Mouse (Mus musculus): ENCODE results near the gene Fam193a. TPM values are rescaled to one million over a fixed set of nuclear protein-coding genes. Genes with fewer than 3 reads are reported as not detected.

The Fam193a gene
- polyA plus RNA-seq (2015; fragmentation: Nextera tagmentation; extraction: Ambion mirVana): 14.1 and 15.8 TPM in 2 replicates

DNA sequence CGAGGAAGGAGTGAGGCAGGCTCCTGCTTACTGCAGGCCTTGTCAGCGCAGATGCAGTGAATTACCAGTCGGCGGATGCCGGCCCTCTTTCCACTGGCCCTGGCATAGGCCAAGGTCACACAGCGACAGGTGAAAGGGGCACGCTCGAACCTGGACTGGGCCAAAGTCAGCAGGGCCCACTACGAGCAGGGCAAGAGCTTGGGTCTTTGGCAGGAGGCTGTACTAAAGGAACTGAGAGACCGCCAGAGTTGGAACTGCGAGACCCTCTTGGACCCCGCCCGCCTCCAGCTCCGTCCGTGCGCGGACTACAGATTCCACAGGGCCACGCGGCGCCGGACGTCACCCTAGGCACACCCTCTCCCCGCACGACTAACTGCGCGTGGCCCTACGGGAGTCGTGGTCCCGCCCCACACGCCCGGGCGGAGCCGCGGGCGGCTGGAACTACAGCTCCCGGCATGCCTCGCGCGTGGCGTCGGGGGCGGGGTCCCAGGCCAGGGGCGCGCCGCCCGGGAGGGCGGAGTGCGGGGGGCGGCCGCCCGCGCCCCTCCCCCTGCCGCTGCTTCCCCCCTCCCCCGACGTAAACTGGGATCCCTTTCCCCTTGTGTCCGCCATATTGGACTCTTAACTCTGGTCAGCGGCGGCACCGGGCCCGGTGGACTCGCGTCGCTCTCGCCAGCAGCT is at the start of gene Fam193a:
Fam193a (plus strand) TSS at position 593 of the 681 bp plus-strand sequence.
- WGBS: under 1% methylated on average over 49 of the region's 64 CpGs

DNA sequence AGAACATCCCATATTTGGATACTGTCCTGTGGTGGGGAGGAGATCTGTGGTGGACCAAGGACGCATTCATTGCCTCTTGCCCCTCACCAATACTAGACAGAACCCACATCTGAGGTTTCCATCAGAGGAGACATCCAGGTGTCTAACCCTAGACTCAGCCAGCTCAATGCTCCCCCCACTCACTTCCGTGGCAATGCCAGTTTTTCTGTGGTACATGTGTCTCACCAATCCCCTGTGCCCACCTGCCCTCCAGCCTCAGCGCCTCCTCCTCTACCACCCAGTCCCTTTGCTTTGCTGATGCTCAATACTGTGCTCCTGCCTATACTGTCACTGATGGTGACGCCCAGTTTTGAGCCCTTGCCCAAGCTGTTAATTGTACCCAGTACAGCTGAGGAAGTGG is 48.5 kb upstream of the Fam193a start:
- no peaks in the 10 kb centered on the region for H3K36me3 ChIP-seq (ENCODE audit: control insufficient read depth, insufficient read depth, low read length)
- H3K27me3 ChIP-seq (ENCODE audit: control insufficient read depth, insufficient read depth, low read depth, low read length): no peaks in the 10 kb centered on the region
- peaks cover 6% of the 10 kb centered on the region for H3K4me1 ChIP-seq (ENCODE audit: control insufficient read depth, insufficient read depth, low read length)
- H3K9me3 ChIP-seq (replicated peaks; ENCODE audit: control insufficient read depth, low read length, poor library complexity, severe bottlenecking): no peaks in the 10 kb centered on the region
- H3K9ac ChIP-seq (ENCODE audit: low read depth, low read length): no peak overlapping the region
- WGBS: 88% methylated on average over 4 of the region's 4 CpGs
- no peak for ATAC-seq
- no peak overlapping the region for H3K4me3 ChIP-seq (ENCODE audit: low read depth, low read length)
- no peak overlapping the region for H3K27ac ChIP-seq (ENCODE audit: low read length)
- no peak overlapping the region for H3K4me2 ChIP-seq (ENCODE audit: low read length)

More for the DNA sequence above, at the start of gene Fam193a:
- peak within 1 kb of the TSS; percentile 90 for H3K9ac ChIP-seq (ENCODE audit: low read depth, low read length)
- H3K4me3 ChIP-seq (ENCODE audit: low read depth, low read length): peak within 1 kb of the TSS; percentile 94
- peak within 1 kb of the TSS; percentile 88 for H3K27ac ChIP-seq (ENCODE audit: low read length)
- H3K9me3 ChIP-seq (replicated peaks; ENCODE audit: control insufficient read depth, low read length, poor library complexity, severe bottlenecking): no peaks in the 10 kb centered on the region
- H3K4me2 ChIP-seq (ENCODE audit: low read length): peak within 1 kb of the TSS; percentile 71
- H3K27me3 ChIP-seq (ENCODE audit: control insufficient read depth, insufficient read depth, low read depth, low read length): no peaks in the 10 kb centered on the region
- H3K36me3 ChIP-seq (ENCODE audit: control insufficient read depth, insufficient read depth, low read length): no peaks in the 10 kb centered on the region
- peaks cover 28% of the 10 kb centered on the region for H3K4me1 ChIP-seq (ENCODE audit: control insufficient read depth, insufficient read depth, low read length)
- peak; percentile 99 for ATAC-seq

DNA sequence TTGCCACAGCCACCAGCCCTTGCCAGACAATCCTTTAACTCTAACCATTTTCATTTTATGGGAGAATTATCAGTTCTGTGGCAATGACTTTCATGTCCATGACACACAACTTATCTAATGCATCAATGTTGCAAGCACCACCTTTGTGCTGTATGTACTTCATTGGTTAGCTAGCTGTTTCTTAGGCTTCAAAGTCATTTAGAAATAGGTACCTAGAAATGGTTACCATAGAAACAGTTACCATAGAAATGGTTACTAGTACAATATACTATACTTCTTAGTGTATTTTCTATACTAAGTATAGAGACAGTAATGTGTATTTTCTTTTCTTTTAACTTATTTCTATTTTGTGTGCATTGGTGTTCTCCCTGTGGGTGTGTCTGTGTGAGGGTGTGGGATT is 44.4 kb upstream of the Fam193a start:
- no peak overlapping the region for H3K4me3 ChIP-seq (ENCODE audit: low read depth, low read length)
- peak overlapping the region; percentile 47 for H3K27ac ChIP-seq (ENCODE audit: low read length)
- H3K4me2 ChIP-seq (ENCODE audit: low read length): no peak overlapping the region
- H3K36me3 ChIP-seq (ENCODE audit: control insufficient read depth, insufficient read depth, low read length): no peaks in the 10 kb centered on the region
- H3K9me3 ChIP-seq (replicated peaks; ENCODE audit: control insufficient read depth, low read length, poor library complexity, severe bottlenecking): no peaks in the 10 kb centered on the region
- H3K4me1 ChIP-seq (ENCODE audit: control insufficient read depth, insufficient read depth, low read length): peaks cover 14% of the 10 kb centered on the region
- H3K9ac ChIP-seq (ENCODE audit: low read depth, low read length): no peak overlapping the region
- no peaks in the 10 kb centered on the region for H3K27me3 ChIP-seq (ENCODE audit: control insufficient read depth, insufficient read depth, low read depth, low read length)
- ATAC-seq: no peak; the same call in 1 of the 2 replicates

DNA sequence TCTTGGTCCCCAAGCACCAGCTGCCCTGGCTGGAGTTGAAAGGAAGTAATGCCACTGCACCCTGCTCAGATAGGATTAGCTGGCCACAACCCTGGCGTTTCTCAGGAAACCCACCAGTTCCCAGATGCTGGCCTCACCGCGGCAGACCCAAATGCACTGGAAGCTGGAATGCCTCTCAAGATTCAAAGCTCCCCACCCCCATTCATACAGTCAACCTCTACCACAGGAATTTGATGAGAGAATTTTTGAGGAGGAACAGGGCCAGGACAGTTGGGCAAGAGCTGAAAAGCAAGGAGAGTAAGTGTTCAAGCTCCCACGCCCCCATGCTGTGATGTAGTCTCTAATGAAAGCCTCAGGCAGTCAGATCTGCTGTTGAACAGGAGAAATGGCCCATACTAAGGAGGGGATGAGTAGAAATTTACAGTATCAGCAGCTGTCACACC is 43.5 kb upstream of the Fam193a start:
- H3K36me3 ChIP-seq (ENCODE audit: control insufficient read depth, insufficient read depth, low read length): no peaks in the 10 kb centered on the region
- no peak overlapping the region for H3K4me3 ChIP-seq (ENCODE audit: low read depth, low read length)
- peak overlapping the region; percentile 48; the same call in 1 of the 2 replicates for H3K4me2 ChIP-seq (ENCODE audit: low read length)
- no peaks in the 10 kb centered on the region for H3K9me3 ChIP-seq (replicated peaks; ENCODE audit: control insufficient read depth, low read length, poor library complexity, severe bottlenecking)
- peak overlapping the region; percentile 45; the same call in 1 of the 2 replicates for H3K9ac ChIP-seq (ENCODE audit: low read depth, low read length)
- H3K4me1 ChIP-seq (ENCODE audit: control insufficient read depth, insufficient read depth, low read length): peaks cover 14% of the 10 kb centered on the region
- H3K27ac ChIP-seq (ENCODE audit: low read length): peak overlapping the region; percentile 55
- ATAC-seq: no peak
- no peaks in the 10 kb centered on the region for H3K27me3 ChIP-seq (ENCODE audit: control insufficient read depth, insufficient read depth, low read depth, low read length)
- WGBS: 17% methylated on average over 4 of the region's 4 CpGs

DNA sequence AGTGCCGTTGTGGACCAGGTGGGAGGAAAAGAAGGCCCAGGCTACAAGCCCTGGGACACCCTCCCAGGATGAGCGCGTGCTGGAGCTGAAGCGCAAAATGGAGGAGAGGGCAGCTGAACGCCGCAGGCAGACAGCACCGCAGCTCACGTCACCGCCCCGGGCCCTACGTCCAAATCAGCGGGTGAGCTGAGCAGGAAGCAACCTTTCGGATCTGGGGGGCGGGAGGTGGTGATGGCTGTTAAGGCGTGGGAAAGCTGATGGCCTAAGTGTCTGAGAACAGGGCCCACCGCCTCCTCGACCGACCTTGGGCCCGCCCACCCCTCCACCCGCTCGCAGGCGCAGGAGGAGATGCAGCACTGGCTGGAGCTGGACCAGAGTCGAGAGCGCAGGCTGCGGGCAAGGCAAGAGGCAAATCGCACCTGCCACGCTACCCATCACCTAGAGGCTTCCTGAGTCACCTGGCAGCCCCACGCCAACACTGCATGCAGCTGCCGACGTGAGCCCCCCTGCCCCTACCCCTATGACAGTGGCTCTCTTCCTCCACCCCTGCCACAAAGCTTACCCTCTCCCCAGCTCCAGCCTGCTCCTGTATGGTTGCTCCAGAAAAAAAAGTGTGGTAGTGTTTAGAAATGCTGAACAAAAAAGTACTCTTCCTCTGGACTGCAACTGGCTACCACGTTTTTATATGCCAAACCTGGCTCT is 42.7 kb upstream of the Fam193a start:
- peak overlapping the region; percentile 45 for H3K9ac ChIP-seq (ENCODE audit: low read depth, low read length)
- peak overlapping the region; percentile 13 for H3K4me3 ChIP-seq (ENCODE audit: low read depth, low read length)
- H3K36me3 ChIP-seq (ENCODE audit: control insufficient read depth, insufficient read depth, low read length): no peaks in the 10 kb centered on the region
- ATAC-seq: peak; percentile 81; the same call in 1 of the 2 replicates
- H3K27ac ChIP-seq (ENCODE audit: low read length): no peak overlapping the region; the same call in 1 of the 2 replicates
- H3K9me3 ChIP-seq (replicated peaks; ENCODE audit: control insufficient read depth, low read length, poor library complexity, severe bottlenecking): no peaks in the 10 kb centered on the region
- WGBS: 13% methylated on average over 31 of the region's 31 CpGs
- peak overlapping the region; percentile 48 for H3K4me2 ChIP-seq (ENCODE audit: low read length)
- no peaks in the 10 kb centered on the region for H3K27me3 ChIP-seq (ENCODE audit: control insufficient read depth, insufficient read depth, low read depth, low read length)
- H3K4me1 ChIP-seq (ENCODE audit: control insufficient read depth, insufficient read depth, low read length): peaks cover 14% of the 10 kb centered on the region

DNA sequence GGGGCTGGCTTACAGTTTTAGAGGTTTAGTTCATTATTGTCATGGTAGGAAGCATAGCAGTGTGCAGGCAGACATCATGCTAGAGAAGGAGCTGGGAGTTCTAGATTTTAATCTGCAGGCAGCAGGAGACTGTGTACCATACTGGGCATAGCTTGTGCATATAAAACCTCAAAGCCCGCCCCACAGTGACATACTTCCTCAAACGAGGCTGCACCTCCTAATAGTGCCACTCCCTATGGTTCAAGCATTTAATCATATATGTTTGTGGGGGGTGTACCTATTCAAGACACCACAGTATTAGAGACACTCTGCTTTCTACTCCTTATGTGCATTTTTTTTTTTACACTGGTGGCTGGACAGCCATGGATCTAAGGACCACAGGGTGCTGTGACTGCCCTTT is 39.6 kb upstream of the Fam193a start:
- 88% methylated on average over 2 of the region's 2 CpGs for WGBS
- ATAC-seq: no peak

DNA sequence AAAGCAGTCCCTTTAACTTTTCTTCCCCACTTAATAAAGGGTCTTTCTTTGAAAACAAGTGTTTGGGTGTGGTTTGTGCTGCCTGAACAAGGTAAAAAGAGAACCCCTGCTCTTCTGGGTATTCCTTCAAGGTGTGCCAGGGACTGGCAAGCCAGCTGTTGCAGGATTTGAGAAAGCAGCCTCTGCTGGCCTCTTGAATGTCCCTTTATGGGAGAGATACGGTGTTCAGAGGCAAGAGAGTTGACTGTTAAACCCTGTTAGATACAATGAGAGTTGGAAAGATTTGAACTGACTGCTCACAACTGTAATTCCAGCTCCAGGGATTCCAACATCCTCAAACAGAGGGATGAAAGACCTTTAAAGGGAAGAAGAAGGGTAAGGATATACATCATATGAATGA is 35.7 kb upstream of the Fam193a start:
- Histone ChIP-seq H3K4me1 (ENCODE audit: control insufficient read depth, insufficient read depth, low read length) (peaks cover 20% of the 10 kb centered on the region), H3K4me2 (ENCODE audit: low read length) (no peak overlapping the region), H3K27me3 (ENCODE audit: control insufficient read depth, insufficient read depth, low read depth, low read length) (no peaks in the 10 kb centered on the region), H3K4me3 (ENCODE audit: low read depth, low read length) (no peak overlapping the region), H3K36me3 (ENCODE audit: control insufficient read depth, insufficient read depth, low read length) (no peaks in the 10 kb centered on the region), H3K27ac (ENCODE audit: low read length) (no peak overlapping the region), H3K9me3 (replicated peaks; ENCODE audit: control insufficient read depth, low read length, poor library complexity, severe bottlenecking) (no peaks in the 10 kb centered on the region), H3K9ac (ENCODE audit: low read depth, low read length) (no peak overlapping the region)
- ATAC-seq: no peak
- 93% methylated on average over 1 of the region's 1 CpGs for WGBS

More for the DNA sequence above, 39.6 kb upstream of the Fam193a start:
- peaks cover 14% of the 10 kb centered on the region for H3K4me1 ChIP-seq (ENCODE audit: control insufficient read depth, insufficient read depth, low read length)
- H3K27ac ChIP-seq (ENCODE audit: low read length): no peak overlapping the region
- no peaks in the 10 kb centered on the region for H3K27me3 ChIP-seq (ENCODE audit: control insufficient read depth, insufficient read depth, low read depth, low read length)
- no peaks in the 10 kb centered on the region for H3K36me3 ChIP-seq (ENCODE audit: control insufficient read depth, insufficient read depth, low read length)
- H3K9ac ChIP-seq (ENCODE audit: low read depth, low read length): no peak overlapping the region
- no peaks in the 10 kb centered on the region for H3K9me3 ChIP-seq (replicated peaks; ENCODE audit: control insufficient read depth, low read length, poor library complexity, severe bottlenecking)
- H3K4me2 ChIP-seq (ENCODE audit: low read length): no peak overlapping the region
- no peak overlapping the region for H3K4me3 ChIP-seq (ENCODE audit: low read depth, low read length)

DNA sequence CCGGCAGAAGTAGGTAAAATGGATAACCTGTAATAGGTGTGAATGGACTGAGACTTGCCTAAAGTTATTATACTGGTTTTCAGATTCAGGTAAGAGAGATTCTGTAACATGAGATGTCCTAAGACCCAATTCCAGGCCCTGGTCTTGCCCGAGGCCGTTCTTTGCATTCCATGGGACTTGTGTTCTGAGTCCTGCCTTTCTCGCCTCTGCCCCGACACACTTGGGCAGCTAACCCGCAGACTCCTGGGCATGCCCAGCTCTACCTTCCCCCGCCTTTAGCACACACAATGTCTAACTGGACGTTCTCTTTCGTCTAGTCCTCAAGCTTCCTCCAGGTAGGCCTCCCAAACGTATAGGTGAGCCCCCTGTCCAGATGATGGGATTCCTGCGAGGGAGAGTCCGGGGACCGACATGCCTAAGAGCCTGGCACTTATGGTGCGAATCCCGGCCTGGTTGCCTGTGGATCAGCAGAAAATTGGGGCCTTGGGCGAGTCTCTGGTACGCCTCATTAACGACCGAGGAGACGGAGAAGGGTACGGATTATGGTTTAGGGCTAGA is 34.1 kb upstream of the Fam193a start:
- Histone ChIP-seq H3K4me2 (ENCODE audit: low read length) (peak overlapping the region; percentile 82), H3K9ac (ENCODE audit: low read depth, low read length) (peak overlapping the region; percentile 84), H3K4me3 (ENCODE audit: low read depth, low read length) (peak overlapping the region; percentile 96), H3K9me3 (replicated peaks; ENCODE audit: control insufficient read depth, low read length, poor library complexity, severe bottlenecking) (no peaks in the 10 kb centered on the region), H3K27ac (ENCODE audit: low read length) (peak overlapping the region; percentile 78), H3K27me3 (ENCODE audit: control insufficient read depth, insufficient read depth, low read depth, low read length) (no peaks in the 10 kb centered on the region), H3K36me3 (ENCODE audit: control insufficient read depth, insufficient read depth, low read length) (no peaks in the 10 kb centered on the region), H3K4me1 (ENCODE audit: control insufficient read depth, insufficient read depth, low read length) (peaks cover 20% of the 10 kb centered on the region)
- peak; percentile 75 for ATAC-seq
- WGBS: 3% methylated on average over 21 of the region's 21 CpGs

Data from midbrain, embryonic 16.5 days (tissue).